Mouse (Mus musculus) embryo, embryonic 11.5 days (tissue): ENCODE data around the gene Cd80.
"Not testable (repeated sequence)": the region's sequence is repeated elsewhere in the genome, so short reads cannot be mapped to it uniquely, and the experiment has no call there.

Experiments
- DNase-seq: peaks from one replicate; pipeline ENCODE4 v3.0.0-alpha.2; 2012; ENCODE audit warnings: low read depth, low spot score

Cd80 gene

GRCm38 (mm10) chr16:38472507-38472873 lies 17.1 kb downstream of the Cd80 start:
- no peak for DNase-seq

- DNase-seq = no peak
Observed at GRCm38 (mm10) chr16:38473661-38474060, 18.3 kb downstream of the Cd80 start.

GRCm38 (mm10) chr16:38474677-38475286 lies 19.4 kb downstream of the Cd80 start:
- DNase-seq = no peak

- DNase-seq = no peak
Observed at GRCm38 (mm10) chr16:38475681-38476311, 20.4 kb downstream of the Cd80 start.

GRCm38 (mm10) chr16:38476312-38477240 lies 21.2 kb downstream of the Cd80 start:
- peak; percentile 22 for DNase-seq

- not testable (repeated sequence) for DNase-seq
Observed at GRCm38 (mm10) chr16:38477241-38477608, 21.9 kb downstream of the Cd80 start.

GRCm38 (mm10) chr16:38478296-38478695 lies 22.9 kb downstream of the Cd80 start:
- DNase-seq = no peak

- DNase-seq = no peak
Observed at GRCm38 (mm10) chr16:38481327-38481726, 26.0 kb downstream of the Cd80 start.

- DNase-seq = no peak
Observed at GRCm38 (mm10) chr16:38482780-38483562, 27.6 kb downstream of the Cd80 start.

- no peak for DNase-seq
Observed at GRCm38 (mm10) chr16:38483582-38484309, 28.4 kb downstream of the Cd80 start.

- DNase-seq = no peak
Observed at GRCm38 (mm10) chr16:38492551-38492950, 37.2 kb downstream of the Cd80 start.

- no peak for DNase-seq
Observed at GRCm38 (mm10) chr16:38493890-38494289, 38.5 kb downstream of the Cd80 start.

GRCm38 (mm10) chr16:38496604-38497140 lies 41.3 kb downstream of the Cd80 start:
- no peak for DNase-seq

GRCm38 (mm10) chr16:38502469-38502868 lies 47.1 kb downstream of the Cd80 start:
- no peak for DNase-seq

- DNase-seq = no peak
Observed at GRCm38 (mm10) chr16:38503528-38503927, 48.2 kb downstream of the Cd80 start.

GRCm38 (mm10) chr16:38506041-38506634 lies 50.8 kb downstream of the Cd80 start:
- peak; percentile 61 for DNase-seq

GRCm38 (mm10) chr16:38510846-38511245 lies 55.5 kb downstream of the Cd80 start:
- no peak for DNase-seq

GRCm38 (mm10) chr16:38519140-38519539 lies 63.8 kb downstream of the Cd80 start:
- DNase-seq = no peak

- DNase-seq = no peak
Observed at GRCm38 (mm10) chr16:38521211-38521987, 66.0 kb downstream of the Cd80 start.
